Comparison of ENCODE assay signal across 15 mouse cellular contexts in genomic region chr7:130251936-130252523, GRCm38 (mm10).
DNase-seq lines count a peak whose midpoint lies in the region; ATAC-seq and TF ChIP-seq lines count a peak whose summit lies in the region.
"Had no signal": no experiment of that assay in that cellular context is flagged by ENCODE, and none has a peak within 500 bp of the region (broad histone marks: within the 10 kb centered on the region; RNA-seq: fewer than 3 reads in every experiment).

No protein-coding gene starts in this region.

- H3K9ac ChIP-seq in forebrain, embryonic 16.5 days (replicated peaks; ENCODE audit: low read depth, low read length) = no peak overlapping the region
- H3K9ac ChIP-seq in lung, embryonic 14.5 days = no peak overlapping the region
- H3K9ac ChIP-seq in limb, embryonic 13.5 days = 0 out of 2 replicates have a peak overlapping the region, but pooled peaks have one; percentile 31

- peaks cover 99% of the 10 kb centered on the region for H3K27me3 ChIP-seq in forebrain, embryonic 10.5 days (ENCODE audit: poor library complexity, severe bottlenecking)
- H3K27me3 ChIP-seq in forebrain, embryonic 16.5 days (replicated peaks; ENCODE audit: control insufficient read depth, insufficient read depth, low read length) = no peaks in the 10 kb centered on the region
- no peaks in the 10 kb centered on the region for H3K27me3 ChIP-seq in lung, embryonic 14.5 days (ENCODE audit: insufficient read depth, low read length)
- no peaks in the 10 kb centered on the region for H3K27me3 ChIP-seq in limb, embryonic 13.5 days

- ATAC-seq in forebrain, embryonic 16.5 days = no peak
- ATAC-seq in lung, embryonic 14.5 days (ENCODE audit: insufficient read depth) = no peak
- no peak for ATAC-seq in limb, embryonic 13.5 days (ENCODE audit: low FRiP score, low read depth)
- ATAC-seq: intestine, embryonic 16.5 days had no signal

- peak; percentile 56 for DNase-seq in forebrain, embryonic 10.5 days (ENCODE audit: extremely low spot score, low spot score)
- no peak for DNase-seq in lung, embryonic 14.5 days
- no peak for DNase-seq in lung, adult 2 months
- DNase-seq in embryo, embryonic 10 days (ENCODE audit: low spot score) = peak; percentile 62
- no peak for DNase-seq in thymus, adult 18-20 months
- DNase-seq in thymus, postnatal 0 days (ENCODE audit: low spot score) = no peak
- DNase-seq: adrenal gland, postnatal 25 days; heart, adult 18-20 months; liver; right cerebral cortex, postnatal 14 days; thymus, postnatal 4 days had no signal

- peak overlapping the region; percentile 60 for H3K27ac ChIP-seq in forebrain, embryonic 10.5 days
- no peak overlapping the region for H3K27ac ChIP-seq in forebrain, embryonic 16.5 days (ENCODE audit: low read length)
- H3K27ac ChIP-seq in lung, embryonic 14.5 days (ENCODE audit: low read depth) = 0 out of 2 replicates have a peak overlapping the region, but pooled peaks have one; percentile 14
- no peak overlapping the region for H3K27ac ChIP-seq in limb, embryonic 13.5 days

- no peaks in the 10 kb centered on the region for H3K9me3 ChIP-seq in forebrain, embryonic 10.5 days
- no peaks in the 10 kb centered on the region for H3K9me3 ChIP-seq in forebrain, embryonic 16.5 days (ENCODE audit: control insufficient read depth, low read length)
- H3K9me3 ChIP-seq in lung, embryonic 14.5 days (ENCODE audit: low read depth, low read length) = no peaks in the 10 kb centered on the region
- H3K9me3 ChIP-seq in limb, embryonic 13.5 days = no peaks in the 10 kb centered on the region

- WGBS in forebrain, embryonic 10.5 days = 36% methylated on average over 3 of the region's 3 CpGs
- WGBS in forebrain, embryonic 16.5 days = 62% methylated on average over 3 of the region's 3 CpGs
- WGBS in lung, embryonic 14.5 days = 48% methylated on average over 3 of the region's 3 CpGs
- WGBS in lung, adult 2 months = 70% methylated on average over 3 of the region's 3 CpGs
- WGBS in limb, embryonic 13.5 days = 58% methylated on average over 3 of the region's 3 CpGs

- no peak for TF ChIP-seq CTCF in lung, embryonic 14.5 days (IDR thresholded peaks at IDR 0.05; ENCODE audit: low read depth)
- TF ChIP-seq CTCF in lung, adult 2 months (IDR thresholded peaks at IDR 0.05; ENCODE audit: insufficient read depth, low read length) = no peak

- no peak overlapping the region for H3K4me2 ChIP-seq in forebrain, embryonic 16.5 days (ENCODE audit: low read length)
- H3K4me2 ChIP-seq in lung, embryonic 14.5 days = peak overlapping the region; percentile 16; the same call in 1 of the 2 replicates
- peak overlapping the region; percentile 28 for H3K4me2 ChIP-seq in limb, embryonic 13.5 days (replicated peaks)

- H3K4me3 ChIP-seq in forebrain, embryonic 10.5 days = no peak overlapping the region
- H3K4me3 ChIP-seq in forebrain, embryonic 16.5 days (replicated peaks; ENCODE audit: low read length) = no peak overlapping the region
- H3K4me3 ChIP-seq in lung, embryonic 14.5 days (ENCODE audit: low read depth, low read length) = no peak overlapping the region
- H3K4me3 ChIP-seq in lung, adult 2 months (replicated peaks; ENCODE audit: extremely low read depth, low read depth, low read length) = no peak overlapping the region
- no peak overlapping the region for H3K4me3 ChIP-seq in limb, embryonic 13.5 days
- H3K4me3 ChIP-seq: myocyte had no signal

- H3K36me3 ChIP-seq in forebrain, embryonic 10.5 days (replicated peaks) = peaks cover 37% of the 10 kb centered on the region
- H3K36me3 ChIP-seq in forebrain, embryonic 16.5 days (ENCODE audit: control insufficient read depth, insufficient read depth) = no peaks in the 10 kb centered on the region
- peaks cover 40% of the 10 kb centered on the region for H3K36me3 ChIP-seq in lung, embryonic 14.5 days (ENCODE audit: insufficient read depth)
- peaks cover 29% of the 10 kb centered on the region for H3K36me3 ChIP-seq in limb, embryonic 13.5 days

- no peak for TF ChIP-seq POLR2A in lung, adult 2 months (IDR thresholded peaks at IDR 0.05; ENCODE audit: borderline replicate concordance, extremely low read depth, low read depth, low read length)

- H3K4me1 ChIP-seq in forebrain, embryonic 10.5 days = peaks cover 80% of the 10 kb centered on the region
- peaks cover 14% of the 10 kb centered on the region for H3K4me1 ChIP-seq in forebrain, embryonic 16.5 days (replicated peaks; ENCODE audit: control insufficient read depth, insufficient read depth, low read length)
- peaks cover 51% of the 10 kb centered on the region for H3K4me1 ChIP-seq in lung, embryonic 14.5 days (ENCODE audit: insufficient read depth)
- peaks cover 24% of the 10 kb centered on the region for H3K4me1 ChIP-seq in lung, adult 2 months (ENCODE audit: control insufficient read depth, insufficient read depth, low read length)
- H3K4me1 ChIP-seq in limb, embryonic 13.5 days = peaks cover 99% of the 10 kb centered on the region

Comparison
In these comparisons a context has a peak if more than half of its experiments do, and no peak if none do; other contexts are left out.
1. H3K27ac ChIP-seq: peak in forebrain, embryonic 10.5 days (single experiment) and lung, embryonic 14.5 days (single experiment); none in forebrain, embryonic 16.5 days (single experiment) and limb, embryonic 13.5 days (single experiment).
2. DNase-seq: peak in forebrain, embryonic 10.5 days (single experiment) and embryo, embryonic 10 days (single experiment); none in lung, embryonic 14.5 days (single experiment), lung, adult 2 months (single experiment), thymus, adult 18-20 months (0 of 2) and thymus, postnatal 0 days (single experiment).